ENCODE assay signal across 17 mouse cellular contexts in the genomic region with DNA sequence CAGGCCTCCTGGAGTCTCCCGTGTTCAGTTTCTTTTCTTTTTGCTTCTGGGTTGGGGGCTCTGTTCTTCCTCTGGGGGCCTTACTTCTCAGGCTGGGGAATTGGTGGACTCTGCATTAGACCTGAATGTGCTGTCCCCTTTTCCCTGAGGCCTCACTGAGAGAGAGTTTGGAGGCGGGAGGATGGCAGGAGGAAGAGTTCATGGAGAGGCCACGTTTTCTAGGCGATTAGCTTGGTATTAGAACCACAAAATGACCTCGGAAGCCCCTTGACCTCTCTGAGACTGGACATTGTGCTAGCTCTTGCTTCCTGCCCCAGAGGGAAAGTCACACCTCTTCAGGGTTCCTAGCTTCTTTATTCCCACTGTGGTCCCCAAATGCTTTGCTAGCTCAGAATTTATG. TPM values are rescaled to one million over a fixed set of nuclear protein-coding genes. Genes with fewer than 3 reads are reported as not detected.
DNase-seq lines count a peak whose midpoint lies in the region; ATAC-seq lines count a peak whose summit lies in the region.
"Had no signal": no experiment of that assay in that cellular context is flagged by ENCODE, and none has a peak within 500 bp of the region (broad histone marks: within the 10 kb centered on the region; RNA-seq: fewer than 3 reads in every experiment).

No protein-coding gene starts in this region.

- H3K4me2 ChIP-seq in kidney, embryonic 14.5 days (replicated peaks; ENCODE audit: low read depth, low read length), result peak overlapping the region; percentile 95
- H3K4me2 ChIP-seq in neural tube, embryonic 12.5 days (replicated peaks), result peak overlapping the region; percentile 100
- H3K4me2 ChIP-seq: embryonic facial prominence, embryonic 15.5 days had no signal

- peak overlapping the region; percentile 53 for H3K4me3 ChIP-seq in kidney, embryonic 14.5 days (ENCODE audit: low read length)
- H3K4me3 ChIP-seq in hindbrain, embryonic 10.5 days, result peak overlapping the region; percentile 42
- H3K4me3 ChIP-seq in neural tube, embryonic 12.5 days, result peak overlapping the region; percentile 65
- H3K4me3 ChIP-seq: embryonic facial prominence, embryonic 15.5 days had no signal

- peaks cover 28% of the 10 kb centered on the region for H3K36me3 ChIP-seq in kidney, embryonic 14.5 days (ENCODE audit: control insufficient read depth, insufficient read depth, low read length)
- H3K36me3 ChIP-seq in hindbrain, embryonic 10.5 days, result no peaks in the 10 kb centered on the region
- H3K36me3 ChIP-seq in neural tube, embryonic 12.5 days, result peaks cover 16% of the 10 kb centered on the region; the same call in 1 of the 2 replicates
- H3K36me3 ChIP-seq: embryonic facial prominence, embryonic 15.5 days had no signal

- no peak for DNase-seq in kidney, adult 11 months
- DNase-seq in embryo, embryonic 10.5 days (ENCODE audit: low spot score), result peak; percentile 85
- DNase-seq in hindbrain, embryonic 10.5 days (ENCODE audit: low spot score), result no peak
- no peak for DNase-seq in left cerebral cortex, postnatal 25 days (ENCODE audit: low spot score in 2 of 2)
- no peak for DNase-seq in testis, postnatal 10 days (ENCODE audit: low spot score)
- DNase-seq in yolk sac, embryonic 10.5 days (ENCODE audit: low spot score), result no peak
- DNase-seq: adrenal gland, postnatal 36 days; cerebellum, adult 18-20 months had no signal

- ATAC-seq in kidney, embryonic 14.5 days (ENCODE audit: low FRiP score, low TSS enrichment), result no peak
- no peak for ATAC-seq in neural tube, embryonic 12.5 days (ENCODE audit: low FRiP score, low read depth)
- ATAC-seq: CD4-positive, CD25-positive, alpha-beta regulatory T cell, adult 4 months; Patski had no signal

- peak overlapping the region; percentile 100 for H3K27ac ChIP-seq in kidney, embryonic 14.5 days (ENCODE audit: low read depth, low read length)
- H3K27ac ChIP-seq in hindbrain, embryonic 10.5 days, result peak overlapping the region; percentile 31; the same call in 1 of the 2 replicates
- peak overlapping the region; percentile 100 for H3K27ac ChIP-seq in neural tube, embryonic 12.5 days
- H3K27ac ChIP-seq: embryonic facial prominence, embryonic 15.5 days had no signal

- H3K9me3 ChIP-seq in kidney, embryonic 14.5 days (ENCODE audit: control insufficient read depth, low read length), result no peaks in the 10 kb centered on the region
- no peaks in the 10 kb centered on the region for H3K9me3 ChIP-seq in hindbrain, embryonic 10.5 days
- no peaks in the 10 kb centered on the region for H3K9me3 ChIP-seq in neural tube, embryonic 12.5 days
- H3K9me3 ChIP-seq: embryonic facial prominence, embryonic 15.5 days had no signal

- H3K9ac ChIP-seq in kidney, embryonic 14.5 days (ENCODE audit: low read depth, low read length), result peak overlapping the region; percentile 99
- peak overlapping the region; percentile 100 for H3K9ac ChIP-seq in neural tube, embryonic 12.5 days
- H3K9ac ChIP-seq: embryonic facial prominence, embryonic 15.5 days had no signal

- 4% methylated on average over 5 of the region's 5 CpGs for WGBS in kidney, embryonic 14.5 days
- under 1% methylated on average over 5 of the region's 5 CpGs for WGBS in hindbrain, embryonic 10.5 days
- 3% methylated on average over 5 of the region's 5 CpGs for WGBS in neural tube, embryonic 12.5 days

- H3K4me1 ChIP-seq in kidney, embryonic 14.5 days (ENCODE audit: control insufficient read depth, insufficient read depth, low read length), result peaks cover 79% of the 10 kb centered on the region
- H3K4me1 ChIP-seq in hindbrain, embryonic 10.5 days (replicated peaks), result peaks cover 5% of the 10 kb centered on the region
- H3K4me1 ChIP-seq in neural tube, embryonic 12.5 days, result peaks cover 68% of the 10 kb centered on the region

- intact Hi-C loops in left cerebral cortex, postnatal 25 days (cut with DNase I), result loop anchor here (10.0 kb wide), 1 partner anchor 149 kb away; no protein-coding TSS in a partner anchor

- H3K27me3 ChIP-seq in kidney, embryonic 14.5 days (ENCODE audit: control insufficient read depth, insufficient read depth, low read length), result no peaks in the 10 kb centered on the region
- H3K27me3 ChIP-seq in hindbrain, embryonic 10.5 days (ENCODE audit: insufficient read depth, poor library complexity, severe bottlenecking), result peaks cover 100% of the 10 kb centered on the region
- no peaks in the 10 kb centered on the region for H3K27me3 ChIP-seq in neural tube, embryonic 12.5 days (replicated peaks)
- H3K27me3 ChIP-seq: Patski had no signal

RNA-seq across cellular contexts. Expression of gene Hoxb3, which starts 1.0 kb away (rescaled TPM):
- polyA plus RNA-seq in kidney, embryonic 14.5 days (2014; fragmentation: Nextera tagmentation; extraction: Ambion mirVana), result 8.2 and 8.6 TPM in 2 replicates
- 5.3 and 9.6 TPM in 2 replicates for polyA plus RNA-seq in hindbrain, embryonic 10.5 days (2016; fragmentation: Nextera tagmentation; extraction: Ambion mirVana)
- polyA plus RNA-seq in neural tube, embryonic 12.5 days (2016; fragmentation: Nextera tagmentation; extraction: Ambion mirVana), result 21.2 and 26.5 TPM in 2 replicates
- not detected for total RNA-seq in left cerebral cortex, postnatal 25 days (2021)
- polyA plus RNA-seq: frontal cortex, adult 2 months had no signal

RNA-seq across cellular contexts. Expression of gene Hoxb4, which starts 6.1 kb away (rescaled TPM):
- polyA plus RNA-seq in kidney, embryonic 14.5 days (2014; fragmentation: Nextera tagmentation; extraction: Ambion mirVana), result 4.2 and 8.6 TPM in 2 replicates
- 0.47 and 3.1 TPM in 2 replicates for polyA plus RNA-seq in hindbrain, embryonic 10.5 days (2016; fragmentation: Nextera tagmentation; extraction: Ambion mirVana)
- 10.2 and 15.1 TPM in 2 replicates for polyA plus RNA-seq in neural tube, embryonic 12.5 days (2016; fragmentation: Nextera tagmentation; extraction: Ambion mirVana)
- total RNA-seq in left cerebral cortex, postnatal 25 days (2021), result not detected
- polyA plus RNA-seq: frontal cortex, adult 2 months had no signal

RNA-seq across cellular contexts. Expression of gene Hoxb5, which starts 21.0 kb away (rescaled TPM):
- 22.1 and 24.3 TPM in 2 replicates for polyA plus RNA-seq in kidney, embryonic 14.5 days (2014; fragmentation: Nextera tagmentation; extraction: Ambion mirVana)
- 0.14 and 6.3 TPM in 2 replicates for polyA plus RNA-seq in hindbrain, embryonic 10.5 days (2016; fragmentation: Nextera tagmentation; extraction: Ambion mirVana)
- polyA plus RNA-seq in neural tube, embryonic 12.5 days (2016; fragmentation: Nextera tagmentation; extraction: Ambion mirVana), result 79.2 and 94.7 TPM in 2 replicates
- total RNA-seq in left cerebral cortex, postnatal 25 days (2021), result not detected
- total RNA-seq: megakaryocyte-erythroid progenitor cell, adult 5-6 weeks had no signal
- polyA plus RNA-seq: CD4-positive, CD25-positive, alpha-beta regulatory T cell, adult 4 months; embryonic facial prominence, embryonic 15.5 days; frontal cortex, adult 2 months had no signal

RNA-seq across cellular contexts. Expression of gene Hoxb2, which starts 26.2 kb away (rescaled TPM):
- polyA plus RNA-seq in kidney, embryonic 14.5 days (2014; fragmentation: Nextera tagmentation; extraction: Ambion mirVana), result 49.9 and 67.2 TPM in 2 replicates
- 30.1 and 49.6 TPM in 2 replicates for polyA plus RNA-seq in hindbrain, embryonic 10.5 days (2016; fragmentation: Nextera tagmentation; extraction: Ambion mirVana)
- 109 and 119 TPM in 2 replicates for polyA plus RNA-seq in neural tube, embryonic 12.5 days (2016; fragmentation: Nextera tagmentation; extraction: Ambion mirVana)
- total RNA-seq in left cerebral cortex, postnatal 25 days (2021), result not detected
- polyA plus RNA-seq: frontal cortex, adult 2 months had no signal

RNA-seq across cellular contexts. Expression of gene Hoxb6, which starts 31.8 kb away (rescaled TPM):
- polyA plus RNA-seq in kidney, embryonic 14.5 days (2014; fragmentation: Nextera tagmentation; extraction: Ambion mirVana), result 44.1 and 53.1 TPM in 2 replicates
- polyA plus RNA-seq in hindbrain, embryonic 10.5 days (2016; fragmentation: Nextera tagmentation; extraction: Ambion mirVana), result 0.31 TPM in 1 of 2 replicates, not detected in the other
- polyA plus RNA-seq in neural tube, embryonic 12.5 days (2016; fragmentation: Nextera tagmentation; extraction: Ambion mirVana), result 145 and 151 TPM in 2 replicates
- total RNA-seq in left cerebral cortex, postnatal 25 days (2021), result not detected
- total RNA-seq: granulocyte monocyte progenitor cell, adult 5-6 weeks; liver, adult 2 months; megakaryocyte-erythroid progenitor cell, adult 5-6 weeks had no signal
- polyA plus RNA-seq: CD4-positive, CD25-positive, alpha-beta regulatory T cell, adult 4 months; embryonic facial prominence, embryonic 15.5 days; frontal cortex, adult 2 months had no signal

Comparison
In these comparisons a context has a peak if more than half of its experiments do, and no peak if none do; other contexts are left out.
1. H3K27ac ChIP-seq: peak in every context shown above with its lines; median percentile 100 in kidney, embryonic 14.5 days; 100 in neural tube, embryonic 12.5 days; 31 in hindbrain, embryonic 10.5 days.